Mouse (Mus musculus): Measurements from ENCODE around the gene Tpp2.

- TF ChIP-seq CTCF (conservative IDR thresholded peaks at IDR 0.05; ENCODE audit: low read length) (no peak), POU5F1 (IDR thresholded peaks at IDR 0.05; ENCODE audit: borderline replicate concordance, low read length) (no peak)
These were observed 71.1 kb downstream of the Tpp2 start for GRCm38 (mm10) chr1:44004513-44004912.
